Mouse (Mus musculus) limb, embryonic 13.5 days (tissue): ENCODE measurements around the gene Gdpd3. TPM values are rescaled to one million over a fixed set of nuclear protein-coding genes. Genes with fewer than 3 reads are reported as not detected.
"Not testable (repeated sequence)": the region's sequence is repeated elsewhere in the genome, so short reads cannot be mapped to it uniquely, and the experiment has no call there.

Experiments
- ATAC-seq: fragments of 200-750 bp; cut with Nextera tagmentation; 2 replicates; pipeline ENCODE4 v1.8.0; 2017; ENCODE audit warnings: low read depth, moderate number of reproducible peaks, moderate TSS enrichment; ENCODE audit not compliant: low FRiP score
- H3K27ac ChIP-seq: fragments of 300-500 bp; sonication (generic); 2 replicates; pipeline ENCODE4 v1.5.1; 2015; ENCODE audit warnings: inconsistent platforms, mild to moderate bottlenecking, moderate library complexity
- H3K27me3 ChIP-seq: fragments of 300-500 bp; sonication (generic); 2 replicates; pipeline ENCODE4 v1.6.1; 2015; ENCODE audit warnings: mild to moderate bottlenecking, inconsistent platforms
- H3K36me3 ChIP-seq: fragments of 300-500 bp; sonication (generic); 2 replicates; pipeline ENCODE4 v1.6.1; 2015; ENCODE audit warnings: inconsistent platforms, mild to moderate bottlenecking, moderate library complexity
- H3K4me1 ChIP-seq: fragments of 300-500 bp; sonication (generic); 2 replicates; pipeline ENCODE4 v1.6.1; 2015; ENCODE audit warnings: inconsistent platforms
- H3K4me2 ChIP-seq: fragments of 300-500 bp; sonication (generic); replicated peaks from 2 replicates; pipeline ENCODE4 v1.6.1; 2015; ENCODE audit warnings: inconsistent platforms, mild to moderate bottlenecking, moderate library complexity
- H3K4me3 ChIP-seq: fragments of 300-500 bp; sonication (generic); 2 replicates; pipeline ENCODE4 v1.5.1; 2015; ENCODE audit warnings: moderate library complexity, mild to moderate bottlenecking, inconsistent platforms
- H3K9ac ChIP-seq: fragments of 300-500 bp; sonication (generic); 2 replicates; pipeline ENCODE4 v1.6.1; 2015; ENCODE audit warnings: mild to moderate bottlenecking, inconsistent platforms
- H3K9me3 ChIP-seq: fragments of 300-500 bp; sonication (generic); 2 replicates; pipeline ENCODE4 v1.6.1; 2016; ENCODE audit warnings: inconsistent platforms
- WGBS: fragments of 180-500 bp; shearing (Covaris S2); methylation state at CpG from one replicate; pipeline ENCODE4 v1.1.7; 2015; 5-methylcytosine and 5-hydroxymethylcytosine counted together
- polyA plus RNA-seq: library from polyadenylated mRNA; unstranded; fragments of >200 nt; fragmentation: Nextera tagmentation; extraction: Ambion mirVana; gene quantifications from 2 replicates; pipeline ENCODE4 v1.2.1, GENCODE M21; 2015

Gene Gdpd3
- polyA plus RNA-seq, 1 experiment from 2014 or later = 2.1 TPM

DNA sequence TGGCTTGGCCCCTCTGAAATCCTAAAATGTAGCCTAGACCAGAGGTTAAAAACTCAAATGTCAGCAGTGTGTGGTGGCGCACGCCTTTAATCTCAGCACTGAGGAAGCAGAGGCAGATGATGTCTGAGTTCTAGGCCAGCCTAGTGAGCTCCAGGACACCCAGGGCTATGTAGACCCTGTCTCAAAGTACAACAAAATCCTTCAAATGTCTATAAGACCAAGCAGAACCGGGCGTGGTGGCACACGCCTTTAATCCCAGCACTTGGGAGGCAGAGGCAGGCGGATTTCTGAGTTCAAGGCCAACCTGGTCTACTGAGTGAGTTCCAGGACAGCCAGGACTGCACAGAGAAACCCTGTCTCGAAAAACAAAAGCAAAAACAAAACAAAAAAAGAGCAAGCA lies 13.0 kb downstream of the Gdpd3 start:
- H3K4me3 ChIP-seq, H3K4me2 ChIP-seq, H3K27ac ChIP-seq, ATAC-seq, H3K9me3 ChIP-seq, H3K27me3 ChIP-seq, H3K9ac ChIP-seq: not testable (repeated sequence)
- WGBS = 89% methylated on average over 7 of the region's 7 CpGs
- H3K4me1 ChIP-seq = peaks cover 44% of the 10 kb centered on the region
- peaks cover 24% of the 10 kb centered on the region for H3K36me3 ChIP-seq

DNA sequence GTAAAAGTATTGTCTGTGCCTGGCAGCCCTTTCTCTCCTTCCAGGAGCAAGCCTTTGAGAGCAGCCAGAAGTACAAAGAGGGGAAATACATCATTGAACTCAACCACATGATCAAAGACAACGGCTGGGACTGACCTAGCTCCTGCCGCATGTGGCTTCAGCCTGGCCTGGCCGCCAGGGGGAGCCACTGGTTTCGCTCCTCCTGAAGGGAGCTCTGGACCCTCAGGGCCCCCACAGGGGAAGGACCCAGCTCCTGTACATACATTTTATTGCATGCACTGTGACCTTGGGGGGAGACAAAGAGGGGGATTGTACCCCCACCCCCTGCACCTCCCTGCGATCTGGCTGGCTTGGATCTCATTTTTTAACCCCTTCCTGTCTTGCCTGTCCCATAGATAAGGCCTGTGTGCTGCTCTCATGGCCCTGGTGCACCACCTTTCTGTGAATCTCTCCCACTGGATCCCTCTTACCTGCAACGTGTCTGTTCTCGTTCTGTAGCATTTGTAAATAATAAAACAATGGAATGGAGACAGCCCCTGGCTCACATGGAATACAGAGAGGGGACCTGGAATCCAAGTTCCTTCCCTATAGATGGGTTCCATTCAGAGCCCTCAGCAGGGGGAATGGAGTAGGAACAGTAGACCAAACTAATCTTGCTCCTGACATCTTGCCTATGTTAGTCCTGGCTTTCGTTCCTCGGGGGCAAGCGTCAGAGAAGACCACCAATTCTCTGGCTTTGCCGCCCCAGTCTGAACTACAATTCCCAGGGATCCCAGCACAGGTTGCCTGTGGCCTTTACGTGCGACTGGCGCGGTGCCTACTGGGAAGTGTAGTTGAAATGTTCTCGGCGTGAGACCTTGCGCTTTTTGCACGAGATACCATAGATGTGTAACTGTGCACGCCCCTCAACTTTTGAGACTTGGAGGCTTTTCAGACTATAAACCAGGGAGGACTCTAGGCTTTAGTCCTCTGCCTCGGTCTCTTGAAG lies 14.1 kb downstream of the Gdpd3 start:
- Histone ChIP-seq H3K4me2 (peak overlapping the region; percentile 94), H3K27me3 (no peaks in the 10 kb centered on the region), H3K4me3 (peak overlapping the region; percentile 47), H3K27ac (peak overlapping the region; percentile 79), H3K9me3 (no peaks in the 10 kb centered on the region), H3K9ac (peak overlapping the region; percentile 69), H3K4me1 (peaks cover 43% of the 10 kb centered on the region), H3K36me3 (peaks cover 36% of the 10 kb centered on the region)
- WGBS = under 1% methylated on average over 21 of the region's 21 CpGs
- peak; percentile 62 for ATAC-seq

DNA sequence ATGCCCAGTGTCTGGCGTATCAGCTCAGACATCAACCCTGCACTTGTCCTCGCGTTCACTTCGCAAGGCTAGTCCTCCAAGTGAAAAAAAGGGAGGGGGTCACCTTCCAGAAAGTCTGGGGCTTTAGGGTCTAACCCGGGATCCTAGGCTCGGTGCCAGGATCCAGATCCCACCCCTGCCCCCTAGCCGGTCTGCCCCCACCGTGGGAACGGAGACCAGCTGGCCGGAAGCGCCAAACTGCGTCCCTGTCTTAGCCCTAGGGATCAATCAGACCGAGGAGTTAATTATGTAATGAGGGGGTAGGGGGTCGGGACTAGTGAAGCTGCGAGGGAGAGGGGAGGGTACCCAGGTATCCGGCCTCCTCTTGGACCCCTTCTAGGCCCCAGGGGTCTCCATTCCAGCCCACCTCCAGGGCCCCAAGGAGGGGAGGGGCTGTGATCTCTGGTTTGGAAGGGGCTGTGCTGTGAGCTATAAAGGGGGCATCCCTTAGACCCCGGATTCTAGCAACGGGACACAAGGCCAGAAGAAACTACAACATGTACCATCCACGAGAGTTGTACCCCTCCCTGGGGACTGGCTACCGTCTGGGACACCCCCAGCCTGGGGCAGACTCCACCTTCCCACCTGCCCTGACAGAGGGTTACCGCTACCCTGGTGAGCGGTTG lies 15.0 kb downstream of the Gdpd3 start, which contains the start of gene Tbx6:
Gene Tbx6, plus strand, starts transcription at position 513 of the 665 bp plus-strand sequence.
- H3K27ac ChIP-seq = peak within 1 kb of the TSS; percentile 79; the same call in 1 of the 2 replicates
- H3K36me3 ChIP-seq = peaks cover 44% of the 10 kb centered on the region
- peaks cover 35% of the 10 kb centered on the region for H3K4me1 ChIP-seq
- H3K4me2 ChIP-seq = peak within 1 kb of the TSS; percentile 94
- H3K9ac ChIP-seq = peak within 1 kb of the TSS; percentile 69
- WGBS = 5% methylated on average over 21 of the region's 22 CpGs
- H3K27me3 ChIP-seq = no peaks in the 10 kb centered on the region
- H3K9me3 ChIP-seq = no peaks in the 10 kb centered on the region
- peak; percentile 6; the same call in 1 of the 2 replicates for ATAC-seq
- H3K4me3 ChIP-seq = peak within 1 kb of the TSS; percentile 47

DNA sequence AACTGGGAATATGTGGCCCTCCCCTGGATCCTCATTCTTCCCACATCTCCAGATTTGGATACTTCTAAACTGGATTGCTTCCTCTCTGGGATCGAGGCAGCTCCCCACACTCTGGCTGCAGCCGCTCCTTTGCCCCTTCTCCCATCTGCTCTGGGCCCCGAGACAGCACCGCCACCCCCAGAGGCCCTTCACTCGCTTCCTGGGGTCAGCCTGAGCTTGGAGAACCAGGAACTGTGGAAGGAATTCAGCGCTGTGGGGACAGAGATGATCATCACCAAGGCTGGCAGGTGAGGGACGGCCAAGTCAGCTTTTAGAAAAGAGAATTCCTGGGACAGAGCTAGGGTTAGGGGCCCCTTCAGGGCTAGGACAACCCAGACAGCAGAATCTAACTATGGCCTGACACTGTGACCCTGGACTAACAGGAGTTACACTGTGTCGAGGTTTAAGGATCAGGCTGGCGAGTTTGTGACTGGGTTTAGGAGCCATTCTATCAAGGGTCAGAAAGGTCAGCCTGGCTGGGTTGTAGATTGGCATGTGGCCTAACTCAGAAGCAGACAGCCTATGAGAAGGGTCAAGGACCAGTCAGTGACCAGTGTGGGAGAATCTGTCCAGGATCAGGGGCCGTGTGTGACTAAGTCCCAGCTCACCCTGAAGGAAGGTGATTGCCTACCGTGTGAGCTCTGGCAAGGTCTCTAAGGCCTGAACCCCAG lies 15.7 kb downstream of the Gdpd3 start:
- no peak for ATAC-seq
- H3K27me3 ChIP-seq = no peaks in the 10 kb centered on the region
- no peak overlapping the region for H3K27ac ChIP-seq
- 29% methylated on average over 11 of the region's 11 CpGs for WGBS
- H3K4me2 ChIP-seq = peak overlapping the region; percentile 94
- peaks cover 31% of the 10 kb centered on the region for H3K4me1 ChIP-seq
- peak overlapping the region; percentile 69; the same call in 1 of the 2 replicates for H3K9ac ChIP-seq
- no peak overlapping the region for H3K4me3 ChIP-seq
- peaks cover 51% of the 10 kb centered on the region for H3K36me3 ChIP-seq
- H3K9me3 ChIP-seq = no peaks in the 10 kb centered on the region

DNA sequence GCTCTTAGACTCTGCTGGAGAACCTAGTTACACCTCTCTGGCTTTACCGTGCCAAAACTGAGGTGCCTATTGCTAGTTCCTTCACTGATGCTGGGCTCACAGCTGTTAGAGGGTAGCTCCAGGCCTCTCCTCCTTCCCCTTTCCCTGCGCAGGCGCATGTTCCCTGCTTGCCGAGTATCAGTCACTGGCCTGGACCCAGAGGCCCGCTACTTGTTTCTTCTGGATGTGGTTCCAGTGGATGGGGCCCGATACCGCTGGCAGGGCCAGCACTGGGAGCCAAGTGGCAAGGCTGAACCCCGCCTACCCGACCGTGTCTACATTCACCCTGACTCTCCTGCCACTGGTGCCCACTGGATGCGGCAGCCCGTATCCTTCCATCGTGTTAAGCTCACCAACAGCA lies 16.6 kb downstream of the Gdpd3 start:
- Histone ChIP-seq H3K4me1 (peaks cover 25% of the 10 kb centered on the region), H3K27me3 (no peaks in the 10 kb centered on the region), H3K9me3 (no peaks in the 10 kb centered on the region), H3K4me3 (no peak overlapping the region), H3K9ac (no peak overlapping the region), H3K27ac (no peak overlapping the region), H3K36me3 (peaks cover 60% of the 10 kb centered on the region), H3K4me2 (no peak overlapping the region)
- ATAC-seq = no peak
- WGBS = 71% methylated on average over 13 of the region's 13 CpGs

DNA sequence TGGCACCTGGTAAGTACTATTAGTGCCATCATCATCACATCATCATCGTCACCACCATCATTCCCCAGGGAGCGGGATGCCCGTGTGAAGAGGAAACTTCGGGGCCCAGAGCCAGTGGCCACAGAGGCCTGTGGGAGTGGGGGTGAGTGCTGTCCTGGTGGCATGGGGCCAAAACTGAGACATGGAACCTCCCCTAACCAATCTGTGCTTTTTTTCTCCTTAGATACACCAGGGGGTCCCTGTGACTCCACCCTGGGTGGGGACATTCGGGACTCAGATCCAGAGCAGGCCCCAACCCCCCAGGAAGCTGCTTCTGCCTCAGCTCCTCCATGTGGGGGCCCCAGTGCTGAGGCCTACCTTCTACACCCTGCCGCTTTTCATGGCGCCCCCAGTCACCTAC lies 18.3 kb downstream of the Gdpd3 start:
- WGBS = 74% methylated on average over 7 of the region's 7 CpGs
- no peak for ATAC-seq
- peaks cover 68% of the 10 kb centered on the region for H3K36me3 ChIP-seq

DNA sequence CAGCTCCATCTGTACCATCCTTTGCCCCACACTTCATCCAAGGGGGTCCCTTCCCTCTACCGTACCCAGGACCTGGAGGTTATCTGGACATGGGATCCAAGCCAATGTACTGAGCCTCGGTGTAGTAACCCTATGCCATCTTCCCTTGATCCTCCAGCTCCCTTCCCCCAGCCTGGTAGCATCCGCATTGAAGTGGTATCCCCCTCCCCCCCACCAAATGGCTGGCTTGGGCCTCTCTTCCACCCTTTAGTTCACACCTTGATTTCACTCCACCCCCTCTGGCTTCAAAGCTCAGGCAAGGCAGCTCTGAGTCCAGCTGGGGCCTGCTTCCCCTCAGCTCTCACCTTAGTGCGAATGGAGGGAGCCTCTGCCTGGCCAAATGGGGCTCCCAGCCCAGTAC lies 18.9 kb downstream of the Gdpd3 start:
- H3K9me3 ChIP-seq = no peaks in the 10 kb centered on the region
- peaks cover 14% of the 10 kb centered on the region for H3K4me1 ChIP-seq
- no peak overlapping the region for H3K4me2 ChIP-seq
- peaks cover 74% of the 10 kb centered on the region for H3K36me3 ChIP-seq
- no peak overlapping the region for H3K9ac ChIP-seq
- H3K27me3 ChIP-seq = no peaks in the 10 kb centered on the region
- H3K4me3 ChIP-seq = no peak overlapping the region
- no peak overlapping the region for H3K27ac ChIP-seq
- WGBS = 52% methylated on average over 4 of the region's 4 CpGs
- ATAC-seq = no peak

More for the DNA sequence above, 18.3 kb downstream of the Gdpd3 start:
- no peak overlapping the region for H3K4me2 ChIP-seq
- peaks cover 18% of the 10 kb centered on the region for H3K4me1 ChIP-seq
- H3K4me3 ChIP-seq = no peak overlapping the region
- H3K27ac ChIP-seq = no peak overlapping the region
- H3K9ac ChIP-seq = no peak overlapping the region
- no peaks in the 10 kb centered on the region for H3K9me3 ChIP-seq
- no peaks in the 10 kb centered on the region for H3K27me3 ChIP-seq

DNA sequence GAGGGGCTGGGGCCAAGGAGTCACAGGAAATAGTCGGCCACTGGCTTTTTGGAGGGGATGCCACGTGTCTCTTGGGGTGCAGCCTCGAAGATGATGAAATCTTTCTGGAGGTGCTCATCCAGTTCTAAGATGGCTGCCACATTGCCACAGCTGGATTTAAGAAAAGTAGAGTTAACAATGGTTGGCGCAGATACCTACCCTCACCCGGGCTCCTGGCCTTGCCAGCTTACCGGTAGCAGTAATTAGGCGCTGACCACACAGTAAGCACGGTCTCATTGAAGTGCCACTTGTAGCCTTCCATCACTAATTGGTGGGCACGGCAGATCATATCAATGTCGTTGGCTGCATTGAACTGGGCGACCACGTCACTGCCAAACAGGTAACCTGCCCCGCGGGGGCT lies 20.0 kb downstream of the Gdpd3 start:
- Histone ChIP-seq H3K4me2 (no peak overlapping the region), H3K9ac (no peak overlapping the region), H3K9me3 (no peaks in the 10 kb centered on the region), H3K27me3 (no peaks in the 10 kb centered on the region), H3K4me1 (peaks cover 16% of the 10 kb centered on the region), H3K4me3 (no peak overlapping the region), H3K27ac (no peak overlapping the region), H3K36me3 (peaks cover 77% of the 10 kb centered on the region)
- no peak for ATAC-seq
- 89% methylated on average over 14 of the region's 14 CpGs for WGBS

DNA sequence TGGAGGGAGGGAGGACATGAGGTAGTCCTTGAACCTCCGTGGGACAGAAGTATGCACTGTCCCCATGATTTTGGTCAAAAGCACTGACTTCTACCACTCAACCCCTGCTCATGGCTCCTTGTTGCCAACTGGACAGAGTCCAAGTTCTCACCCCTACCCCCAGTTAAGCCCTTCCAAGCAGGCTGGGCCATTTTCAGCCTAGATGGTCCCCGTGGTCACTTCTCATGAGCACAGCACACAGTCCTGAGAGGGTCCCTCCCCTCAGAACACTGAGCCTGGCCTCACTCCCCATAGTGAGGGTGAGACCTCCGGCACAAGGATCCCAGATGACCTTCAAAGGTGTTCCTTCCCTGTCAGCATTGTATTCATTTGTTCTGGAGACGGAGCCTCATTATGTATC lies 23.0 kb downstream of the Gdpd3 start:
- Histone ChIP-seq H3K9ac (no peak overlapping the region), H3K27ac (no peak overlapping the region), H3K36me3 (peaks cover 65% of the 10 kb centered on the region), H3K9me3 (no peaks in the 10 kb centered on the region), H3K27me3 (no peaks in the 10 kb centered on the region), H3K4me1 (peaks cover 23% of the 10 kb centered on the region), H3K4me3 (no peak overlapping the region), H3K4me2 (no peak overlapping the region)
- ATAC-seq = no peak
- WGBS = 86% methylated on average over 4 of the region's 4 CpGs

DNA sequence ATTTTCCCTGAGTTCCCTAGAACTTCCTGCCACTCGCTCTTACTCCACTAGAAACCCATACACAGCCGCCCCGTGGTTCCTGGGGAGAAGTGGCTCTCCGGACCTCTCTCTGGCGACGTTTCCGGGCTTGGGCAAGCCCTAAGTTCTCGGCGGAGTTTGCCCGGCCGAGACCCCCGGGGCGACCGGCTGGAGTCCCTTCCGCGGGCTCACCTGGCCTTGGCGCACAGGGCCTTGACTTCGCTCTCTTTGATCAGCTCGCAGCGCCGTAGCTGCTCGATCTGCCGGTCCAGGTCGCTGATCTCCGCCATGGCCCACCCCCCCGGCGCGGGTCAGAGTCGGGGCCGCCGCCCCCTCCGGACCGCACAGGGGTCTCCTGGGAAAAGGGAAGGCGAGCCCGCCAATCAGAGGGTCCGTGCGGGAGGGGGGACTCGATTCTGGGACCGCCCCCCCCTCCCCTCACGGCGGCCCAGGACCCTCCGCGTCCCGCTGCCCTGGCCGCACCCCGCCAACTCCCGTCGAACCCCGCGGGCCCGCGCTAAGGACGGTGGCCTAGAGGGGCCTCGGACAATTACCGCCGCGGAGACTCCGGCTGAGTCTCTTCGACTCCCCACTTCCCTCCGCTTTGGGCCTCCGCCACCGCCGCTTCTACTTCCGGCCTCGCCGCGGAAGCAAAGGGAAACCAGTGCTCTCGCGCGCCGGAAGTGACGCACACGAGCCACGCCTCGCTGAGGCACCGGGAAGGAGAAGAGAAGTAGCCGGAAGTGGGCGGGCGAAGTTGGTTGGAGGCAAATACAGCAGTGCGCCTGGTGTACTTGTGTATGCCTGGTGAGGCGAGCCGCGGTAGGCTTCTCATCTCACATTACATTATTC lies 26.0 kb downstream of the Gdpd3 start, which contains the start of gene Ppp4c:
Gene Ppp4c, minus strand, starts transcription at position 646 of the 870 bp plus-strand sequence.
- Histone ChIP-seq H3K9me3 (no peaks in the 10 kb centered on the region), H3K9ac (peak within 1 kb of the TSS; percentile 97), H3K27ac (peak within 1 kb of the TSS; percentile 96), H3K4me2 (peak within 1 kb of the TSS; percentile 77), H3K27me3 (no peaks in the 10 kb centered on the region), H3K4me1 (peaks cover 33% of the 10 kb centered on the region), H3K36me3 (peaks cover 65% of the 10 kb centered on the region), H3K4me3 (peak within 1 kb of the TSS; percentile 94)
- peak; percentile 94 for ATAC-seq
- under 1% methylated on average over 66 of the region's 83 CpGs for WGBS
